Mouse (Mus musculus) adrenal gland, adult 2 months (tissue): ENCODE results near the gene Tmsb15b2. TPM values are rescaled to one million over a fixed set of nuclear protein-coding genes. Genes with fewer than 3 reads are reported as not detected.

Source experiments
- polyA plus RNA-seq: library from polyadenylated mRNA; depleted of rRNA; stranded (reverse); fragments of >200 nt; gene quantifications from 2 replicates; pipeline ENCODE4 v1.2.3, GENCODE M21; 2012; rRNA removed
- total RNA-seq, 2 experiments: library from RNA; stranded (reverse); gene quantifications; 2 replicates each; pipeline ENCODE4 v1.2.3; 2021

The Tmsb15b2 gene
- total and polyA plus RNA-seq, 3 experiments, result 15.2 to 22.7 TPM; not detected in 1

Other genes with a start within 250 kb of the Tmsb15b2 start
- 100 to 1,000 TPM; 323 to 342 TPM for gene Morf4l2, start 231.8 kb downstream of the Tmsb15b2 start, total RNA-seq
- gene Morf4l2, start 231.8 kb downstream of the Tmsb15b2 start, polyA plus RNA-seq, result 10.3 and 10.5 TPM in 2 replicates
- under 1 TPM; 0.14 TPM for gene Glra4, start 195.4 kb downstream of the Tmsb15b2 start, total RNA-seq
- gene Glra4, start 195.4 kb downstream of the Tmsb15b2 start, polyA plus RNA-seq, result not detected in 2 replicates
- gene Plp1, start 152.8 kb downstream of the Tmsb15b2 start, total RNA-seq, result 1 to 10 TPM; 3.6 to 4.0 TPM
- gene Plp1, start 152.8 kb downstream of the Tmsb15b2 start, polyA plus RNA-seq, result 3.0 and 4.6 TPM in 2 replicates
- gene Rab9b, start 106.7 kb downstream of the Tmsb15b2 start, total RNA-seq, result under 1 TPM; 0.12 to 0.66 TPM
- 0.08 and 0.11 TPM in 2 replicates for gene Rab9b, start 106.7 kb downstream of the Tmsb15b2 start, polyA plus RNA-seq
- gene H2bfm, start 48.2 kb downstream of the Tmsb15b2 start, total RNA-seq, result not detected
- gene H2bfm, start 48.2 kb downstream of the Tmsb15b2 start, polyA plus RNA-seq, result not detected in 2 replicates
- gene Tmsb15l, start 1.4 kb upstream of the Tmsb15b2 start, total RNA-seq, result 1 to 10 TPM in 1 of 2 experiments, under 1 TPM in 1; 0.52 to 2.4 TPM
- 0.23 and 0.65 TPM in 2 replicates for gene Tmsb15l, start 1.4 kb upstream of the Tmsb15b2 start, polyA plus RNA-seq
- 1 to 10 TPM in 1 of 2 experiments, under 1 TPM in 1; 0.89 to 7.3 TPM for gene Tmsb15b1, start 1.4 kb upstream of the Tmsb15b2 start, total RNA-seq
- not detected in 2 replicates for gene Tmsb15b1, start 1.4 kb upstream of the Tmsb15b2 start, polyA plus RNA-seq
- gene Zcchc18, start 17.7 kb upstream of the Tmsb15b2 start, total RNA-seq, result 10 to 100 TPM in 1 of 2 experiments, 1 to 10 TPM in 1; 8.9 to 16.9 TPM
- gene Zcchc18, start 17.7 kb upstream of the Tmsb15b2 start, polyA plus RNA-seq, result 1.7 and 2.8 TPM in 2 replicates
- 1 to 10 TPM; 5.7 to 6.1 TPM for gene Slc25a53, start 62.8 kb upstream of the Tmsb15b2 start, total RNA-seq
- gene Slc25a53, start 62.8 kb upstream of the Tmsb15b2 start, polyA plus RNA-seq, result 1.1 and 1.3 TPM in 2 replicates
- 1 to 10 TPM; 4.6 to 6.5 TPM for gene Fam199x, start 74.1 kb upstream of the Tmsb15b2 start, total RNA-seq
- 0.55 and 0.58 TPM in 2 replicates for gene Fam199x, start 74.1 kb upstream of the Tmsb15b2 start, polyA plus RNA-seq
- gene Esx1, start 146.6 kb upstream of the Tmsb15b2 start, total RNA-seq, result not detected
- not detected in 2 replicates for gene Esx1, start 146.6 kb upstream of the Tmsb15b2 start, polyA plus RNA-seq